Mouse (Mus musculus): ENCODE results near the gene Pifo. TPM values are rescaled to one million over a fixed set of nuclear protein-coding genes. Genes with fewer than 3 reads are reported as not detected.
A peak's percentile ranks its signal among the peaks of the same experiment; 100 is the strongest.
"Not testable (repeated sequence)": the region's sequence is repeated elsewhere in the genome, so short reads cannot be mapped to it uniquely, and the experiment has no call there.

Gene Pifo
- 4.0 and 5.3 TPM in 2 replicates for polyA plus RNA-seq (2015; fragmentation: Nextera tagmentation; extraction: Ambion mirVana)

DNA sequence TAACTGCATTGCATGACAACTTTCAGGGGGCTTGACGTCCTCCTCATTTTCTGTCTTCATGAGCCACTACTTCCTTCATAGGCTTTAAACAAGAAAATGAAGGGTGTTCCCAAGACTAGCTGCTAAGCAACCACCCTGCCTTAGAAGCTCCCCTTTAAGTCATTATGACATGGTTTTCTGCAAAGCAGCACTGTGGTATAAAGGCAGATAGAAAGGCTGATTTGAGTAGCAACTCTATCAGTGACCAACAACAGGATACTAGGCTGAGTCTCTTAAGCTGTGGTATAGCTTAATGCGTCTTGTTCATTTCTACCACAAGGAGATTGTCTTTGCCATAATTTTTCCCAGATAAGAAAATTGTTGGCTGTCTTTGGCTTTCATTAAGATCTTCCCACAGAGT lies at the start of gene Pifo:
Pifo (minus strand) TSS at position 101 of the 400 bp plus-strand sequence.
- Histone ChIP-seq H3K4me2 (no peak within 1 kb of the TSS), H3K9ac (no peak within 1 kb of the TSS), H3K36me3 (ENCODE audit: poor library complexity, severe bottlenecking) (no peaks in the 10 kb centered on the region), H3K9me3 (replicated peaks) (no peaks in the 10 kb centered on the region), H3K27ac (no peak within 1 kb of the TSS), H3K4me1 (no peaks in the 10 kb centered on the region), H3K4me3 (no peak within 1 kb of the TSS), H3K27me3 (no peaks in the 10 kb centered on the region)
- 87% methylated on average over 2 of the region's 2 CpGs for WGBS
- ATAC-seq, result no peak

DNA sequence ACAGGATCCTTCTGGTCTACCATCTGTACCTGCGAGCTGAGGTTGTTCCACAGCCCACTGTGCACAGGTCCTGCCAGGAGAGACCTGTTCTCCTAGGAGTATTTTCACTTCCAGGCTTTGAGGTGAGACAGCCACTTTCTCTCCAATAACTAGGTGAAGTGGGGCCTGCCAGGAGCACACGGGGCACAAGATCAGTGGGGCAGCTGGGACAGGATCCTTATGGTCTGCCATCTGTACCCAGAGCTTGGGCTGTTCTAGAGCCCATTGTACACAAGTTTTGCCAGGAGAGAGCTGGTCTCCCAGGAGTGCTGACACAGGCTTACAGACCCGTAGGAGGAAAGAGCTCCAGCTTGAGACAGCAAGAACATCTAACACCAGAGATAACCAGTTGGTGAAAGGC lies 43.5 kb upstream of the Pifo start:
- 84% methylated on average over 3 of the region's 3 CpGs for whole genome bisulfite sequencing

DNA sequence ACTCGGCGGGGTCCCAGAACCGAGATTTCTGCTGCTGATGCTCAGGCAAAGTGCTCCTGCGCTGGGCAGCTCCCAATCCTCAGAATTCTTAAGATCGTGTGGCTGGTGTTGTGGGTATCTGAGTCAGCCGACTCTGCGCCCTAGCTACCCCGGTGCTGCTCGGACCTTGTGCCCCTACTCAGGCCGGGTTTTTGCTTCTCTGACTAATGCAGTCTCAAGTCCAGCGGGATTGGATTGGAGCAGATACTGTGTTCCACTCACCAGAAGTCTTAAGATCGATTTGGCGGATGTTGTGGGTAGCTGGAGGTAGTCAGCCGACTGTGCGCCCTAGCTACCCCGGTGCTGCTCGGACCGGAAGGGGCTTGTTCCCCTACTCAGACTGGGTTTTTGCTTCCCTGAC lies 37.5 kb upstream of the Pifo start:
- H3K9ac ChIP-seq, result no peak overlapping the region
- no peak for ATAC-seq
- H3K9me3 ChIP-seq (replicated peaks), result no peaks in the 10 kb centered on the region
- 83% methylated on average over 18 of the region's 18 CpGs for WGBS
- no peak overlapping the region for H3K4me3 ChIP-seq
- H3K27ac ChIP-seq, result no peak overlapping the region
- no peak overlapping the region for H3K4me2 ChIP-seq
- H3K4me1 ChIP-seq, result no peaks in the 10 kb centered on the region
- no peaks in the 10 kb centered on the region for H3K27me3 ChIP-seq
- H3K36me3 ChIP-seq (ENCODE audit: poor library complexity, severe bottlenecking), result no peaks in the 10 kb centered on the region

More for the DNA sequence above, 43.5 kb upstream of the Pifo start:
- Histone ChIP-seq H3K9ac (no peak overlapping the region), H3K4me3 (no peak overlapping the region), H3K4me2 (no peak overlapping the region), H3K4me1 (no peaks in the 10 kb centered on the region), H3K27me3 (no peaks in the 10 kb centered on the region), H3K36me3 (ENCODE audit: poor library complexity, severe bottlenecking) (no peaks in the 10 kb centered on the region), H3K9me3 (replicated peaks) (no peaks in the 10 kb centered on the region), H3K27ac (no peak overlapping the region)
- ATAC-seq, result no peak

DNA sequence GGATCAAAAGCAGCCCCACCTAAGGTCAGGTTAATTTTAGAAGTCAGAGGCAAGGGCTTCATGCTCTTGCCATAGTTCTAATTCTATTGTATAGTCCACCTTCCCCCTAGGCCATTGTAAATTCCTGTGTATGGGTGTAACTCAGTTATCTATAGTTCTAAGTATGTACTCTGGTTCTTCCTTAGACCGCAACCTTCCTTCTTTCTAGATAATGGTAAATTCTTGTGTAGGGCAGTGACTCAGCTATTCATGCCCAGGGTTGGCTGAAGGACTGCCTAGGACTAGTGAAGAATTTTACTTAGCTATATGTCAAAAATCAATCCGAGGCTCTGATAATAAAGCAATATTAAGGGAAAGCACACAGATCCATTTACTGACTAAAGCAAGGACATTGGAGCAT lies 25.9 kb upstream of the Pifo start:
- no peaks in the 10 kb centered on the region for H3K9me3 ChIP-seq (replicated peaks)
- no peaks in the 10 kb centered on the region for H3K36me3 ChIP-seq (ENCODE audit: poor library complexity, severe bottlenecking)
- H3K4me1 ChIP-seq, result no peaks in the 10 kb centered on the region

DNA sequence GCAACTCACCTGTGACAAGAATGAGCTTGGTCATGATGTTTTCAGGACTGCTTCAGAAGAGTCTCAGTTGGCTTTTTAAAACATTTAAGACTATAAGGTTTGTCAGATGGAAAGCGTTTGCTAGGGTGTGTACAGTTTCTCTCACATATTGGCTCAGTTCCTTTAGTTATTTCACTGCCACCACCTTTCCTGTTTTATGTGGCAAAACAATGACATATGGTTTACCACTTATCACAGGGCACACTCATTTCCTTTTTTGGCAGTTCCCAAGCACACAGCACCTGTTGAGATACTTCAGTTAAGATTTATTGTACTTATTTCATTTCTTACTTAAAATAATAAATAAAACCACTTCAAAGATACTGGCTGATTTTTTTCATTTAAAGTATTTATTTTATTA lies 18.3 kb upstream of the Pifo start, which contains the start of gene Chil5:
Chil5 (minus strand) TSS at position 34 of the 400 bp plus-strand sequence.
- Histone ChIP-seq H3K9me3 (replicated peaks) (no peaks in the 10 kb centered on the region), H3K36me3 (ENCODE audit: poor library complexity, severe bottlenecking) (no peaks in the 10 kb centered on the region), H3K4me3 (no peak within 1 kb of the TSS), H3K27ac (no peak within 1 kb of the TSS), H3K27me3 (no peaks in the 10 kb centered on the region), H3K4me2 (no peak within 1 kb of the TSS), H3K4me1 (no peaks in the 10 kb centered on the region), H3K9ac (no peak within 1 kb of the TSS)
- ATAC-seq, result no peak
- 92% methylated on average over 1 of the region's 1 CpGs for WGBS

More for the DNA sequence above, 25.9 kb upstream of the Pifo start:
- Histone ChIP-seq H3K4me2 (no peak overlapping the region), H3K27ac (no peak overlapping the region), H3K4me3 (no peak overlapping the region), H3K27me3 (no peaks in the 10 kb centered on the region), H3K9ac (no peak overlapping the region)
- ATAC-seq, result no peak
- WGBS, result 89% methylated on average over 2 of the region's 2 CpGs

DNA sequence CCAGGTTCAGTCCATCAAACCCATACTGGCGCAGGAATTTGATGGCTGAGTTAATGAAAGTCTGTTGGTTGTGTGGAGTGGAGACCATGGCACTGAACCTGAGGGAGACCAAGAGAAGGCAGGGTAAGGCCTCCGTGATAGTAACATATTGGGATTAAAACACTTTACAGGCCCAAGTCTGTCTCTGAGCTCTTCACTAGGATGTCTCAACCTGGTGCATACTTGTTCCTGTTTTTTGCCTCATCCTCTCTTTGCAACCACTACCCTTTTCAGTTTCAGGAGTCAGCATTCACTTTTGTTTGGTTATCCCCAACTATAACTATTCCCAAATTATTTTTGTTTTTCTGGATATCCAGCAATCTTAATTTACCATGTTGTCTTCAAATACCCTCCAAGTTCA lies 9.7 kb upstream of the Pifo start:
- no peak for ATAC-seq
- H3K36me3 ChIP-seq (ENCODE audit: poor library complexity, severe bottlenecking), result no peaks in the 10 kb centered on the region
- no peak overlapping the region for H3K4me3 ChIP-seq
- no peaks in the 10 kb centered on the region for H3K4me1 ChIP-seq
- no peak overlapping the region for H3K4me2 ChIP-seq
- no peak overlapping the region for H3K9ac ChIP-seq
- H3K27me3 ChIP-seq, result no peaks in the 10 kb centered on the region
- WGBS, result 98% methylated on average over 2 of the region's 2 CpGs
- H3K9me3 ChIP-seq (replicated peaks), result no peaks in the 10 kb centered on the region
- H3K27ac ChIP-seq, result no peak overlapping the region

DNA sequence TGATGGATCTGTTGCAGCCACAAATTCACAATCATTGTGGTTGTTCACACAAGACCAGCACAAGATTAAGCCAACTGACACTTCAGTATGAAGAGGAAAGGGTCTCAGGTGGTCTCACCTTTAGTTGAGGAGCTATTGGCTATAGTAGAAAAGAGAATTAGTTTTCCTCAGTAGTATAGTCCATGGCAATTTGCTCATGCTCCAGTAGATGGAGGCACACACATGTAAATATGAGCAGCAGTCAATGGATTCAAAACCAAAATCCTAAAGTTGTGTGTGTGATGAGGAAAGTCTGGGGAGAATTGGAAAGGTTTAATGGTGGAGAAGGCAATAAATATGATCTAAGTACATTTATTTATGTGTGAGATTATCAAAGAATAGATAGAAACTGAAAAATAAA lies 7.4 kb upstream of the Pifo start:
- no peak overlapping the region for H3K9ac ChIP-seq
- H3K4me3 ChIP-seq, result no peak overlapping the region
- ATAC-seq, result 0 out of 2 replicates have a peak, but pooled peaks have one; percentile 24
- no peaks in the 10 kb centered on the region for H3K4me1 ChIP-seq
- no peak overlapping the region for H3K27ac ChIP-seq
- no peaks in the 10 kb centered on the region for H3K36me3 ChIP-seq (ENCODE audit: poor library complexity, severe bottlenecking)
- no peak overlapping the region for H3K4me2 ChIP-seq
- no peaks in the 10 kb centered on the region for H3K9me3 ChIP-seq (replicated peaks)
- H3K27me3 ChIP-seq, result no peaks in the 10 kb centered on the region

DNA sequence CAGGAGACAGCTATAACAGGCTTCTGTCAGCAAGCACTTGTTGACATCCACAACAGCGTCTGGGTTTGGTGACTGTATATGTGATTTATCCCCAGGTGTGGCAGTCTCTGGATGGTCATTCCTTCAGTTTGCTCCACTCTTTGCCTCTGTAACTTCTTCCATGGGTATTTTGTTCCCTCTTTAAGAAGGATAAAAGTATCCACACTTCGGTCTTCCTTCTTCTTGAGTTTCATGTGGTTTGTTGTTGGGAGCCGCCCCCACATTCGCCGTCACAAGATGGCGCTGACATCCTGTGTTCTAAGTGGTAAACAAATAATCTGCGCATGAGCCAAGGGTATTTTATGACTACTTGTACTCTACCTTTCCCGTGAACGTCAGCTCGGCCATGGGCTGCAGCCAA lies 11.1 kb downstream of the Pifo start:
- not testable (repeated sequence) for ATAC-seq; H3K9ac ChIP-seq; H3K4me3 ChIP-seq; H3K27me3 ChIP-seq; H3K9me3 ChIP-seq (replicated peaks); H3K27ac ChIP-seq; H3K36me3 ChIP-seq (ENCODE audit: poor library complexity, severe bottlenecking); H3K4me2 ChIP-seq
- WGBS, result 82% methylated on average over 10 of the region's 10 CpGs
- H3K4me1 ChIP-seq, result peaks cover 11% of the 10 kb centered on the region

DNA sequence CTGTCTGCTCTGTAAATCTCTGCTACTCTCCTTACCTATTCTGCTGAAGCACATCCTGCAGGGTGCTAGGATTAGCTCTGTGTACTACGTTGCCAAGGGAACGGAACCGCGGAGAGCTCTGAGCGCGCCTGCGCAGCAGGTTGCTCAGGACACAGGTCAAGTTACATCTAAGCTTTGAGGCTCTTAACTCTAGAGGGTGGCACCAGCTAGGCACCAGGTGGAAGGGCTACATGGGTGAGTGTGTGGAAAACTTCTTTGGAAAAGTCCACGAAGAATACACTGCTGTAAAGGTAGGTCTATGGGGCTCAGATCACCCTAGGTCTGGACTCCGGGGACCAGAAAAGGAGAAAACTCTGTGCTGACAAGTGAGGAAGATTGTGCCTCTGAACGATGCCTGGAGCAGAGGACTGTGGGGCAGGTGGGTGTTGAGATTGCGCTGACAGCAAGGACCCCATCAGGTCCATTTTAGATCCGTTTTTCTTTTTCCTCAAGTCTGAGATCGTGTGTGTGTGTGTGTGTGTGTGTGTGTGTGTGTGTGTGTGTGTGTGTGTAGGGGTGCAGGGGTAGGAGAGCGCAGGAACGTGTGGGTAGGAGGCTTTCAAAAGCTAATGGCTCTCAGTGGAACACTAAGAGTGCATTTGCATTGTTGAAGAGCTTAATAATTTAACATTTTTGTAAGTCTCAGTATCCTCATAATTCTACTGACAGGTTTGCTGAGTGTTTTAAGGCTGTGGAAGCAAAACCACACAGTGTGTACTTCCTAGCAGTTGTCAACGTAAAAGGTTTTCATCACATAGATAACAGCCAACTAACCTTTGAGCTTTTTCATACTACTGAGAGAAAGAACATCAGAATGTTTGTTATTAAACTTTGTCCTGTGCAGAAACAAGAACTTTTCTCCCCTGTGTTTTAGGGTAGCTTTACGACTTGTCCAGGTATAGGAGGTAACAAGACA lies 12.8 kb downstream of the Pifo start:
- no peak overlapping the region for H3K27ac ChIP-seq
- WGBS, result 16% methylated on average over 17 of the region's 17 CpGs
- peak overlapping the region; percentile 21 for H3K4me3 ChIP-seq
- H3K9ac ChIP-seq, result 0 out of 2 replicates have a peak overlapping the region, but pooled peaks have one; percentile 31
- H3K4me1 ChIP-seq, result peaks cover 11% of the 10 kb centered on the region
- H3K9me3 ChIP-seq (replicated peaks), result no peaks in the 10 kb centered on the region
- no peaks in the 10 kb centered on the region for H3K27me3 ChIP-seq
- H3K36me3 ChIP-seq (ENCODE audit: poor library complexity, severe bottlenecking), result no peaks in the 10 kb centered on the region
- peak; percentile 96 for ATAC-seq
- peak overlapping the region; percentile 60 for H3K4me2 ChIP-seq

DNA sequence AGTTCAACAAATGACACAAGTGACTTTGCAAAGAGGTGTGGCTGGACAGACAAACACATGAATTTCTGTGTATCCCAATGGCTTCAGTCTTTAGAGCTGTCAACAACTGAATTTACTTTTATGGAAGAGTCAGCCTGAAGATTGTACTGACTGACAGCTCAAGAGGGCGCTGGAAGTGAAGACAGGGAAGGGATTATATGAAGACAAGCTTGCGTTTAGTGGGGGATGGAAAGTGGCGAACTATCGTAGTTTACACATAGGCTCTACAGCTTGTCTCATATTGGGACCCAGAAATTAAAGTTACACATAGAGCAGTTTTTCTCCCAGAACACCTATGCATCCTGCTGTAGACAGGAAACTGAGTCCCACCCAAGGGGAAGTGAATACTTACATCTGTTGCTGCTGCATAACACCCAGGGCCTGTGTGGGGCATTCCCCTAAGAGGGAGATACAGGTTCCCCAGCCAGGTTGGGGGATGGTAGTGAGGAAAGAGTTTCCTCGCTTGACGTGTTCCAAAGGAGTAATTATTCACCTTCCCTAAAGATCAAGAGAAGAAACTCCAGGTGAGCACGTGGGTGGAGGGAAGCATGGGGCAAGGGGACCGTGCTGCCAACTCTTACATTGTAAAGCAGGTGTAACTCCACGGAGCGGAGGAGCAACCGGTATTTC lies 13.6 kb downstream of the Pifo start:
- WGBS, result 20% methylated on average over 11 of the region's 11 CpGs
- no peaks in the 10 kb centered on the region for H3K9me3 ChIP-seq (replicated peaks)
- no peaks in the 10 kb centered on the region for H3K27me3 ChIP-seq
- H3K4me3 ChIP-seq, result peak overlapping the region; percentile 21
- 0 out of 2 replicates have a peak overlapping the region, but pooled peaks have one; percentile 31 for H3K9ac ChIP-seq
- peak overlapping the region; percentile 60 for H3K4me2 ChIP-seq
- peaks cover 11% of the 10 kb centered on the region for H3K4me1 ChIP-seq
- no peaks in the 10 kb centered on the region for H3K36me3 ChIP-seq (ENCODE audit: poor library complexity, severe bottlenecking)
- H3K27ac ChIP-seq, result no peak overlapping the region
- ATAC-seq, result peak; percentile 35

DNA sequence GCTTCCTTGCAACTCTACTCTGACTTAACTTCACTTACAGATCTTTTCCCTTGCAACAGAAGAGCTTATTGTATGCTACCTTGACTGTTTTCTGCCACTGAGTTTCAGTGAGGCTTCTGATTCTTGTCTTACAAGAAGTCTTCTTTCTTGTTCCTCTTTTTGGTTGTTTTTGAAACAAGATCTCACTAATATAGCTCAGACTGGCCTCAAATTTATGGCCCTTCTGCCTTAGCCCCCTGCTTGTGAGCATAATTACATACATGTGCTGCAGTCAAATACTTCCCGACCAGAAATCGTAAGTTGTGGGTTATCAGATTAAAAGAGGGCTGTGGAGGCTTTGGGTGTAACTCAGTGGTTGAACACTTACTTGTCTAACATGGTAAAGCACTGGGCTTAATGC lies 19.7 kb downstream of the Pifo start:
- Histone ChIP-seq H3K27me3 (no peaks in the 10 kb centered on the region), H3K9ac (no peak overlapping the region), H3K4me2 (no peak overlapping the region), H3K9me3 (replicated peaks) (no peaks in the 10 kb centered on the region), H3K4me1 (no peaks in the 10 kb centered on the region), H3K4me3 (no peak overlapping the region), H3K36me3 (ENCODE audit: poor library complexity, severe bottlenecking) (no peaks in the 10 kb centered on the region), H3K27ac (no peak overlapping the region)
- no peak for ATAC-seq
- 83% methylated on average over 2 of the region's 2 CpGs for WGBS

DNA sequence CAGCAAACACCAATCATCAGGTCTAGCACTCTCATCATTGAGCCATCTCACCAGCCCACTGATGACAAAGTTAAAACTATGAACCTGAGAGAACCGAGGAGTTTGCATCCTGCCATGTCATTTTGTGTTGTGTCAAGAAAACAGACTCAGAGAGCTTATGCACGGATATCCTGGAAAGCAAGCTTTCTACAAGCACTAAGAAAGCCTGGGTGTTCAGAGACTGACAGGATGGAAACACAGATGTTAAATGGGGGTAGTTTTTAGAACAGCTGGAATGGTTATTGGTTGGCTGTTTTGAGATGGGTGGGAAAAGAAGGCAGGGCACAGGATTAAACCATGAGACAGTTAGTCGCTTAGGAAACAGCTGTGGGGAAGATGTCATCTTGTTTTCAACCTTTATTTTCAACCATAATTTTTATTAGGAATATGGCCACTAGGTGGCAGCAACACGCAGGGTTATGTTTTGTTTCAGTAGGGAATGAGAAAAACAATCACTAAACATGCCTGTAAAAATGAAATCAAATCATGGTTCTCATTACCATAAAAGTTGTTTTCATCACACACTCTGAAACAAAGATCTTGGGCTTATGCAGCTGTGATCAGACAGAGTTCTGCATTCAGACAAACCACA lies 22.7 kb downstream of the Pifo start:
- H3K27ac ChIP-seq, result no peak overlapping the region
- no peaks in the 10 kb centered on the region for H3K27me3 ChIP-seq
- no peak overlapping the region for H3K4me2 ChIP-seq
- H3K4me1 ChIP-seq, result no peaks in the 10 kb centered on the region
- no peak overlapping the region for H3K9ac ChIP-seq
- H3K4me3 ChIP-seq, result no peak overlapping the region
- no peaks in the 10 kb centered on the region for H3K9me3 ChIP-seq (replicated peaks)
- 31% methylated on average over 4 of the region's 4 CpGs for WGBS
- ATAC-seq, result peak; percentile 63
- no peaks in the 10 kb centered on the region for H3K36me3 ChIP-seq (ENCODE audit: poor library complexity, severe bottlenecking)
